Mouse (Mus musculus) ovary, postnatal 36 days (tissue): ENCODE data around the gene Sema6d.
A peak's percentile ranks its signal among the peaks of the same experiment; 100 is the strongest.

Experiments used
- DNase-seq: peaks from one replicate; pipeline ENCODE4 v3.0.0; 2022; ENCODE audit warnings: low spot score, mixed read lengths

Sema6d gene

GRCm38 (mm10) chr2:124401727-124402380 lies 312.1 kb downstream of the Sema6d start:
- DNase-seq = peak; percentile 15

DNA sequence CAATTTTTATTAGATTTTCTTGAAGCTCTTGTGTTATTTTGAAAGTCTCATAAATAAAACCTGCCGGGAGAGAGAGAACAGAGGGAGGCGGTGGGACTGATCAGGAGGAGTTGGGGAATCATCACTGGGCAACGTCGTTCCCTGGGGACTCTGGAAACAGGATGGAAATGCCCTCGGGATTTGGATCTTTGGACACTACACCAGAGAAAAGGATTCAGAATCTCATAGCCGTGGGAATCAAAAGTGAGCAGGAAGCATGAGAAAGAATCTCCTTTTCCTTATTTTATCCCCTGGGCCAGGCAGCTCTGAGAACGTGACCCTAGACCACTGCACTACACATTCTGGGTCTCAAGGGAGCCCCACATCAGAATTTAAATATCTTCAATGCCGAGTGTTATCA lies 313.8 kb downstream of the Sema6d start:
- no peak for DNase-seq

DNA sequence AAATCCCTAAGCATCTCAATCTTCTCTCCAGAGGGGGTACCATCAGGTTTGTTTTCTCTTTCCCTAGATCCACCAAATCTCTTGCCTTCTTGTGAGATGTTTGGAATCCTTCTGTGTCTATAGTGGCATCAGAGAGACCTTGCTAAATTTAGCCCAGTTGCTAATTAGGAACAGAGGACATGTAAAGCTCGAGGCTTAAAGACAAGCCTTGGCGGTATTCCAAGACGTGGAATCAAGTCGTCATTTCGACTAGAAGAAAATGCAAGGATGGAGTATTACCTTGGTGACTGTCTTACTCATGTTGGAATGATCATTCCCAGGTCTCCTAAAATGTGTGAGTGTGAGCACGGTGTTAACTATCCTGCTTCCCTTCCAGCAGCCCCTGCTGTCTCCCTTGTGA lies 314.2 kb downstream of the Sema6d start:
- DNase-seq = no peak

DNA sequence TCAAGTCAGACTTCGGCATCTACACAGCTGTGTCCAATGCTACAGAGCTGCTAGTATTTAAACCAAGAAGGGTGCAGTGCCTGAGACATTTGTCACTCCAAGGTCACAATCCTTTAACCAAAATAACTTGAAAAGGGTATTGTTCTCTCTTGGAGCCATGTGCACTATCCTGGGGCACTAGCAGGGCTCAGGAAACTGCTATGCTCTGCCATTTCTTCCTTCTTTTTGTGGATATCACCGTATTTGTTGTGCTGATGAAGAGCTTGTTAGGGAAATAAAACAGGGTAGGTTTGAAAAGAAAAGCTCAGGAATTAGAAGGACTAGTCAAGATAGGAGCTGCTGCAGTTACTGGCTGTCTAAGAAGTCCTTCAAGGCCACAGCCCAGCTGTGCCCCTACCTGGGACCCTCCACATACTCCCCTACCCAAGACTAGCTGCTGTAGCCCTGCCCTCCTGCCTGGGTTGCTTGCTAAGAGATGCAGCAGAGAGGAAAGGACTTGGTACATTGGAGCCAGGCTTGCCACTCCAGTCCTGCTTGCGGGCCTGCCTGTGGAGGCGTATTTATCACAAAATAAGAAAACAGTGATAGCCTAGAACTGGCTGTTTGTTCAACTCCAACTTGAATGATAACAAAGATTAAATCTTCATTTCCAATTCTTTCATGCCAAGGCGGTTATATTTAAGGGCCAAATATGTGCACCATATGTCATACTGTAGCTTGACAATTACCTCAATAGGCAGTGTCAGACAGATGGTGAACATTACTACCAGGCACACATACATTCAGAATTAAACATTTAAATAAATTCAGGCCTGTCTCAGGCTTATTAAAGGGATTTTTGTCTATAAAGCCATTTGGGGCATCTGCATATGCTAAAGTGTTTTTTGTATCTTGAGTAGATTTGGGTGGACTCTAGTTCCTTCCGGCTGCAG lies 315.1 kb downstream of the Sema6d start:
- DNase-seq = no peak

DNA sequence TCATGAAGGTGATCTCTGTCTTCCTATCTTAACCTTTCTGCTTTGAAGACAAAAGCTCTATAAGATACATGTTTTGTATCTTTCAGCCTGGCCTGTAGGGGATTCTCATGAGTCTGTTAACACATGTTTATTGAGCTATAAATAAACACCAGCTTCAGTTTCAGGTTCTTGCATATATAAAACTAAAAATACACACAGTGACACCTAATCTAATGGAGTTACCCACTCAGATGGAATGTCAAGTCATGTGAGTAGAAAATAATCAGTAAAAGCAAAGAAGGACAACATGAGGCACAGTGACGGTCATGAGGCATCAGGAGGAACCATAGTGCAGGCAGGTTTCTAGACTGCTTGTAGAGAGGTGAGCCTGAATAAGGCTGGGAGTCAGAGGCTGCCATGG lies 319.2 kb downstream of the Sema6d start:
- no peak for DNase-seq

GRCm38 (mm10) chr2:124416730-124417129 lies 327.0 kb downstream of the Sema6d start:
- DNase-seq = no peak

- no peak for DNase-seq
Measured at GRCm38 (mm10) chr2:124418319-124418718, 328.6 kb downstream of the Sema6d start.

- no peak for DNase-seq
Measured at GRCm38 (mm10) chr2:124420170-124420825, 330.5 kb downstream of the Sema6d start.

- no peak for DNase-seq
Measured at GRCm38 (mm10) chr2:124429744-124430143, 340.0 kb downstream of the Sema6d start.

GRCm38 (mm10) chr2:124430708-124431107 lies 340.9 kb downstream of the Sema6d start:
- no peak for DNase-seq

DNA sequence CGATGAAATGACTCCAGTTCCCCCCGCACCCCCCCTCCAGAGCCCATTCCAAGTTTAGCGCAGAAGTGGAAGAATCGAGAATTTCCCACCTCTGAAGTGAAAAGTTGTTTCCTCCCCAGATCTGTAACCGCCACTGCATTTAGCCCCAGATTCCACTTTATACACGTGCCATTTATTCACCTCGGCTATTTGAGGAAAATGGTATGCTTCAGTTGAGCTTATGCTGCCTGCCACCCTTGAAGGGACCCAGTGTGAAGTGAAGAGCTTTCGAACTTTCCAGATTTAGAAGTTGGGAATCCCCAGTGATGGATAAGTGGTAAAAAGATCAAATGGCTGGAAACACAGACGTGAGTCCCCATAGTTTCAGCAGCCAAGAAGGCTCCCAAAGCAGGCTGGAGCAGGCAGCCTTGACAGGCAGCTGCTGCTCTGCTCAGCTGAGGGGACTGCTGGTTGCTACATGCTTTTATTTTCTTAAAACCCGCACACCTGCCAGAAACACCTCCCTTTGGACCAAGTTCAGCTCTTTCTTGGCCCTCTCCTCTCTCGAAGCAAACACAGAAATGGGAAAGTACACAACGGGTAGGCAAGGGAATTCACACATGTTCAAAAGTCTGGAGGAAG lies 345.7 kb downstream of the Sema6d start:
- DNase-seq = no peak

GRCm38 (mm10) chr2:124436704-124437103 lies 346.9 kb downstream of the Sema6d start:
- no peak for DNase-seq

DNA sequence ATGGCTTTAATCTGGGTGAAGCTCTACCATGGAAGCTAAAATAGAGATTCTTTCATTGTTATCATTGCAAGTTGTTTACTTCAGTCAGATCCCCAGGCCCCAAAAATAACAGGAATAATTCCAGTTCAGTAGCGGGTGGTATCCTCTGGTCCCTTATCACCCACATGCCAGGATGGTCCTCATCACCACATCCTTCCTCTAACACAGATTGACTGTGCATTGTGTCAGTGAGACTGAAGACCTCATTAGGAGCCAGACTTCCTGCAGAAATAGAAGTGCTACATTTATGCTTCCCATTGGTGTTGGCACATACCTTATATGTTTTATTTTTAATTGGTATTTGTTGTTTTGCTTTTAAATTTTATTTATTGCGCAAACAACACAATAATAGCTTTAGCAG lies 354.4 kb downstream of the Sema6d start:
- DNase-seq = no peak

GRCm38 (mm10) chr2:124455881-124456280 lies 366.1 kb downstream of the Sema6d start:
- DNase-seq = no peak

DNA sequence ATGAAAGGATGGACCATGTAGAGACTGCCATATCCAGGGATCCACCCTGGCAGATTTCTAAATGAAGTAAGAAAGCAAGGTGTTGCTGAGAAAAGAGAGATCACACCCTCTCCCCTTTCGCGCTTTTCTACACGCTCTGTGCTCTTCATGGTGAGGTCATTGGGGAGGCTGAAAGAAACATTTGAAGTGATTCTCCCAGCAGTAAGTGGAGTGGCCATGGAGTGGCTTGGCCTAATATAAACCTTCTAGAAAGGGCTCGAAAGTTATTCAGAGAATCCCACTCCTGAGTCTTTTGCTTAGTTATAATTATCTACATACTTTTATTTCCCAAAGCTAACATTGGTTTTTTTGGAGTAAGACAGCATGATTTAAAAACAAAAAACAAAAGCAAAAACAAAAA lies 367.2 kb downstream of the Sema6d start:
- DNase-seq = no peak

DNA sequence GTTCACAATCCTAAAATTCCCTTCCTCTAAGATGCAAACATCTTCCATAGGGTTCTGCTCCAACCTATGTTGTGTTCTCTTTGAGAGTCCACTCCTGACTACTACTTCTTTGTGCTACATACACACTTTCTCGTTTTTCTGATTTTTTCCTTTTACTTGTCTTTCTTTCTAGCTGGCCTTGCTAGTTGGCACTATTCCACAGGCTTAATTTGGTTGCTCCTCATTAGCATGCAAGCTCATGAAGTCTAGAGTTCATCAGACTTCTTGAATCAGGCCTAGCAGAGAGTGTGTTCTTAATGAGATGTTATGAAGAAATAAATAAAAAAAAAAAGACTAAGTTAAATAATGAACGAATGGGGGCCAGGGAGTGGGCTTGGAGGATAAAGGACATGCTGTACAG lies 368.3 kb downstream of the Sema6d start:
- no peak for DNase-seq

- DNase-seq = no peak
Measured at GRCm38 (mm10) chr2:124460956-124461355, 371.2 kb downstream of the Sema6d start.

DNA sequence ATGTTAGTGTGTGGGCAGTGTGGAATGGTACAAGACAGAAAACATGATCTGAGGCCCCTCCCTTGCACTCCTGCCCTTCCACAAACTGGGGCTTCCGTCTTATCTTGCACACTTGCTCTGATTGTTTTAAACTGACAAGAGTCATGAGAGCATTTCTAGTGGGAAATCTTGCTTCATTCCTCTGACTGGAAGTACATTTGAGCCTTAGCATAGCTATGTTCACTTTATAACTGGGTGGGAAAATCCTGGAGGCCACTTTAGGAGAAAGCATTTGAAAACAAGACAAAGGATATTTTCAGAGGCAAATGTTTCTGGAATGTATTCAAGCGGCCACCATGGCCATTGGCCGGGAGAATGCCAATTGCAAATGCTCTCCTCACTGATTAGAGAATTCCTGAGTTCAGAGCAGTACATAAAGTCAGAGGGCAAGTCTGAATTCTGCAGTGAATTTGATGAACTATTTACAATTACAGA lies 371.6 kb downstream of the Sema6d start:
- DNase-seq = no peak

GRCm38 (mm10) chr2:124465004-124465946 lies 375.5 kb downstream of the Sema6d start:
- DNase-seq = no peak

GRCm38 (mm10) chr2:124467429-124467828 lies 377.7 kb downstream of the Sema6d start:
- no peak for DNase-seq
